13 mouse cellular contexts compared by ENCODE assay signal in the genomic region with DNA sequence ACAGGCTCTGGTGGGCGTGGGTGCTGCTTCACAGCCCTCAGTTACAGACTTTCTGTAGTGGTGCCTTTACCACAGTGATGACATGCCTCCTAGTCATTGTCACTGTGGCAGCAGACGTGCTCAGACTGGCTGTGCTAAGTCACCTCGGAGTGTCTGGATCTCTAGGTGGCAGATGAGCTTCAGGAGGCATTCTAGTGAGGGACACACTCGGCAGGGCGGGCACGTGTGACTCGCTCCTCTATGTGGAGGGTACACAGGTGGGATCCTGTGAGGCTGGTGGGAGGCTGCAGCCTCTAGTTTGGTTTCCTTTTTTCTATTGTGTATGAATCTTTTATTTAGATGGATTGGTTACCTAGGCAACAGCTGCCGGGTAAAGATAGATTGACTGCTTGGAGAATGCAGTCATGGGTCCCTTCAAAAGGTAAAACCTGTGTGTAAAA. TPM values are rescaled to one million over a fixed set of nuclear protein-coding genes. Genes with fewer than 3 reads are reported as not detected.
DNase-seq lines count a peak whose midpoint lies in the region; ATAC-seq and TF ChIP-seq lines count a peak whose summit lies in the region.
"Had no signal": no experiment of that assay in that cellular context is flagged by ENCODE, and none has a peak within 500 bp of the region (broad histone marks: within the 10 kb centered on the region; RNA-seq: fewer than 3 reads in every experiment).

No protein-coding gene starts in this region.

- H3K9ac ChIP-seq in forebrain, postnatal 0 days: 0 out of 2 replicates have a peak overlapping the region, but pooled peaks have one; percentile 18
- no peak overlapping the region for H3K9ac ChIP-seq in intestine, postnatal 0 days (ENCODE audit: low read depth, low read length)
- H3K9ac ChIP-seq: liver, embryonic 13.5 days had no signal

- ATAC-seq in forebrain, postnatal 0 days: peak; percentile 90
- ATAC-seq in intestine, postnatal 0 days: no peak

- 70% methylated on average over 8 of the region's 8 CpGs for WGBS in heart, embryonic 10.5 days
- WGBS in forebrain, postnatal 0 days: 24% methylated on average over 8 of the region's 8 CpGs
- WGBS in intestine, postnatal 0 days: 78% methylated on average over 8 of the region's 8 CpGs

- peak; percentile 77 for DNase-seq in heart, adult 11 months
- no peak for DNase-seq in heart, embryonic 10.5 days (ENCODE audit: low spot score)
- peak; percentile 4 for DNase-seq in CD4-positive helper T cell, adult 2 months (ENCODE audit: low read depth, low spot score)
- peak; percentile 28 for DNase-seq in forebrain, postnatal 0 days
- peak; percentile 10 for DNase-seq in mesoderm, embryonic 11.5 days (ENCODE audit: low read depth, low spot score)
- no peak for DNase-seq in cerebellum, adult 8-10 months
- DNase-seq in gastrocnemius, postnatal 4 days (ENCODE audit: low spot score in 2 of 2): no peak
- DNase-seq: heart, postnatal 4 days; kidney, postnatal 14 days; liver, embryonic 13.5 days had no signal

- H3K4me2 ChIP-seq in forebrain, postnatal 0 days (ENCODE audit: low read depth): peak overlapping the region; percentile 18; the same call in 1 of the 2 replicates
- no peak overlapping the region for H3K4me2 ChIP-seq in intestine, postnatal 0 days (replicated peaks; ENCODE audit: low read depth)
- H3K4me2 ChIP-seq: liver, embryonic 13.5 days had no signal

- no peak overlapping the region for H3K27ac ChIP-seq in heart, embryonic 10.5 days
- H3K27ac ChIP-seq in forebrain, postnatal 0 days (ENCODE audit: low read depth, low read length): peak overlapping the region; percentile 62
- no peak overlapping the region for H3K27ac ChIP-seq in intestine, postnatal 0 days (ENCODE audit: low read depth, low read length)
- H3K27ac ChIP-seq: liver, embryonic 13.5 days had no signal

- no peak for TF ChIP-seq CTCF in forebrain, postnatal 0 days (IDR thresholded peaks at IDR 0.05; ENCODE audit: low read depth)
- no peak for TF ChIP-seq CTCF in intestine, postnatal 0 days (IDR thresholded peaks at IDR 0.05; ENCODE audit: low read depth)

- H3K4me1 ChIP-seq in heart, embryonic 10.5 days: peaks cover 5% of the 10 kb centered on the region
- H3K4me1 ChIP-seq in forebrain, postnatal 0 days (ENCODE audit: insufficient read depth): no peaks in the 10 kb centered on the region
- H3K4me1 ChIP-seq in intestine, postnatal 0 days (replicated peaks; ENCODE audit: control insufficient read depth, insufficient read depth, low read length): no peaks in the 10 kb centered on the region

- H3K9me3 ChIP-seq in heart, embryonic 10.5 days: no peaks in the 10 kb centered on the region
- H3K9me3 ChIP-seq in forebrain, postnatal 0 days (ENCODE audit: low read length): no peaks in the 10 kb centered on the region
- no peaks in the 10 kb centered on the region for H3K9me3 ChIP-seq in intestine, postnatal 0 days (ENCODE audit: control insufficient read depth)
- H3K9me3 ChIP-seq: liver, embryonic 13.5 days had no signal

- no peak overlapping the region for H3K4me3 ChIP-seq in heart, embryonic 10.5 days
- no peak overlapping the region for H3K4me3 ChIP-seq in forebrain, postnatal 0 days (ENCODE audit: low read depth, low read length)
- no peak overlapping the region for H3K4me3 ChIP-seq in intestine, postnatal 0 days (ENCODE audit: low read depth, low read length)
- H3K4me3 ChIP-seq: liver, embryonic 13.5 days had no signal

- peaks cover 10% of the 10 kb centered on the region for H3K36me3 ChIP-seq in heart, embryonic 10.5 days
- H3K36me3 ChIP-seq in forebrain, postnatal 0 days (ENCODE audit: insufficient read depth): peaks cover 6% of the 10 kb centered on the region
- no peaks in the 10 kb centered on the region for H3K36me3 ChIP-seq in intestine, postnatal 0 days (ENCODE audit: control insufficient read depth, insufficient read depth)

- no peaks in the 10 kb centered on the region for H3K27me3 ChIP-seq in heart, embryonic 10.5 days (ENCODE audit: insufficient read depth, poor library complexity, severe bottlenecking)
- no peaks in the 10 kb centered on the region for H3K27me3 ChIP-seq in forebrain, postnatal 0 days (ENCODE audit: insufficient read depth, low read length)
- no peaks in the 10 kb centered on the region for H3K27me3 ChIP-seq in intestine, postnatal 0 days (replicated peaks; ENCODE audit: control insufficient read depth, insufficient read depth, low read length)
- H3K27me3 ChIP-seq: liver, embryonic 13.5 days had no signal

RNA-seq across cellular contexts. Expression of gene Vwa3a, which starts 16.3 kb away (rescaled TPM):
- 0.39 and 0.60 TPM in 2 replicates for polyA plus RNA-seq in heart, embryonic 10.5 days (2016; fragmentation: Nextera tagmentation; extraction: Ambion mirVana)
- total RNA-seq in forebrain, postnatal 0 days (2014; rRNA removed): 2.1 and 5.0 TPM in 2 replicates
- 1.1 and 2.5 TPM in 2 replicates for polyA plus RNA-seq in forebrain, postnatal 0 days (2015; fragmentation: Nextera tagmentation; extraction: Ambion mirVana)
- polyA plus RNA-seq in intestine, postnatal 0 days (2015; fragmentation: Nextera tagmentation; extraction: Ambion mirVana): 0.25 and 0.33 TPM in 2 replicates
- total RNA-seq in gastrocnemius, postnatal 4 days (2021): under 1 TPM; 0.67 to 0.74 TPM
- total RNA-seq: megakaryocyte-erythroid progenitor cell, adult 5-6 weeks had no signal

RNA-seq across cellular contexts. Expression of gene Mosmo, which starts 45.4 kb away (rescaled TPM):
- polyA plus RNA-seq in heart, embryonic 10.5 days (2016; fragmentation: Nextera tagmentation; extraction: Ambion mirVana): 11.5 and 12.5 TPM in 2 replicates
- total RNA-seq in forebrain, postnatal 0 days (2014; rRNA removed): 29.5 and 35.0 TPM in 2 replicates
- polyA plus RNA-seq in forebrain, postnatal 0 days (2015; fragmentation: Nextera tagmentation; extraction: Ambion mirVana): 9.4 and 11.8 TPM in 2 replicates
- 7.0 and 7.4 TPM in 2 replicates for polyA plus RNA-seq in intestine, postnatal 0 days (2015; fragmentation: Nextera tagmentation; extraction: Ambion mirVana)
- total RNA-seq in gastrocnemius, postnatal 4 days (2021): 10 to 100 TPM; 25.6 to 31.3 TPM

RNA-seq across cellular contexts. Expression of gene Pdzd9, which starts 52.7 kb away (rescaled TPM):
- polyA plus RNA-seq in heart, embryonic 10.5 days (2016; fragmentation: Nextera tagmentation; extraction: Ambion mirVana): 0.31 and 0.40 TPM in 2 replicates
- total RNA-seq in forebrain, postnatal 0 days (2014; rRNA removed): 0.24 TPM in 1 of 2 replicates, not detected in the other
- 0.22 and 0.25 TPM in 2 replicates for polyA plus RNA-seq in forebrain, postnatal 0 days (2015; fragmentation: Nextera tagmentation; extraction: Ambion mirVana)
- 0.33 and 0.68 TPM in 2 replicates for polyA plus RNA-seq in intestine, postnatal 0 days (2015; fragmentation: Nextera tagmentation; extraction: Ambion mirVana)
- not detected for total RNA-seq in gastrocnemius, postnatal 4 days (2021)
- total RNA-seq: gastrocnemius, adult 8-10 months; heart, postnatal 4 days; megakaryocyte-erythroid progenitor cell, adult 5-6 weeks had no signal

Comparison
In these comparisons a context has a peak if more than half of its experiments do, and no peak if none do; other contexts are left out.
1. DNase-seq: peak in heart, adult 11 months (single experiment), CD4-positive helper T cell, adult 2 months (single experiment), forebrain, postnatal 0 days (single experiment) and mesoderm, embryonic 11.5 days (single experiment); none in heart, embryonic 10.5 days (single experiment), cerebellum, adult 8-10 months (single experiment) and gastrocnemius, postnatal 4 days (0 of 2).